In the genomic region with DNA sequence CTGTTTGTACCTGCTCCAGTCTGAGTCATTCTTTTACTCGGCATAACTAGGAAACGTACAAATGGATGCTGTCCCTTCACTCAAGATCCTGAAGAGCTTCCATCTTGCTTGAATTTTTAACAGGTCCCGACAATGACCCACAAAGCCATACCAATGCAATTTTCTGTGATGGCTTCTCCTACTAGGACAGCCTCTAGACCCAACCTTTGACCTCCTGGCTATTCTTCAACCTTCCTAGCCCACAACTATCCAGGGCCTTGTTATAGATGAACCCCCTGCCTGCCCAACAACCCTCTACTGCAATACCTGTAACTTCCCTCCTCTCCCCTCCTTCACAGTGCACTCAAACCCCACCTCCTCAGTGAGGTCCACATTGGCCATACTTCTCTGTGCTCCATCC, we compare ENCODE assay signal across 30 mouse cellular contexts. TPM values are rescaled to one million over a fixed set of nuclear protein-coding genes. Genes with fewer than 3 reads are reported as not detected.
DNase-seq lines count a peak whose midpoint lies in the region; ATAC-seq and TF ChIP-seq lines count a peak whose summit lies in the region.
"Had no signal": no experiment of that assay in that cellular context is flagged by ENCODE, and none has a peak within 500 bp of the region (broad histone marks: within the 10 kb centered on the region; RNA-seq: fewer than 3 reads in every experiment).

No protein-coding gene starts in this region.

- H3K4me2 ChIP-seq in kidney, embryonic 16.5 days (replicated peaks; ENCODE audit: low read depth, low read length) = no peak overlapping the region
- H3K4me2 ChIP-seq in kidney, embryonic 15.5 days = no peak overlapping the region
- no peak overlapping the region for H3K4me2 ChIP-seq in lung, embryonic 14.5 days
- H3K4me2 ChIP-seq: embryonic facial prominence, embryonic 13.5 days; forebrain, embryonic 12.5 days; forebrain, embryonic 15.5 days; heart, embryonic 12.5 days; heart, embryonic 15.5 days; hindbrain, embryonic 13.5 days had no signal

- H3K4me1 ChIP-seq in kidney, embryonic 16.5 days (ENCODE audit: insufficient read depth, low read length) = peaks cover 64% of the 10 kb centered on the region
- peaks cover 93% of the 10 kb centered on the region for H3K4me1 ChIP-seq in kidney, embryonic 15.5 days
- H3K4me1 ChIP-seq in lung, embryonic 14.5 days (ENCODE audit: insufficient read depth) = peaks cover 46% of the 10 kb centered on the region

- no peak overlapping the region for H3K9ac ChIP-seq in kidney, embryonic 16.5 days (replicated peaks; ENCODE audit: low read length)
- H3K9ac ChIP-seq in kidney, embryonic 15.5 days = no peak overlapping the region
- H3K9ac ChIP-seq in lung, embryonic 14.5 days = no peak overlapping the region
- H3K9ac ChIP-seq: embryonic facial prominence, embryonic 13.5 days; forebrain, embryonic 12.5 days; forebrain, embryonic 15.5 days; heart, embryonic 12.5 days; heart, embryonic 15.5 days; hindbrain, embryonic 13.5 days had no signal

- WGBS in kidney, embryonic 16.5 days = 78% methylated on average over 3 of the region's 3 CpGs
- 82% methylated on average over 3 of the region's 3 CpGs for WGBS in kidney, embryonic 15.5 days
- 77% methylated on average over 3 of the region's 3 CpGs for WGBS in lung, embryonic 14.5 days

- DNase-seq in kidney, adult 18-20 months = peak; percentile 9
- no peak for DNase-seq in kidney, postnatal 36 days
- DNase-seq in lung, embryonic 14.5 days = no peak
- DNase-seq in lung, postnatal 10 days = no peak
- peak; percentile 14 for DNase-seq in testis, postnatal 10 days (ENCODE audit: low spot score)
- no peak for DNase-seq in testis, postnatal 14 days (ENCODE audit: low spot score)
- DNase-seq: adrenal gland, postnatal 10 days; adrenal gland, postnatal 36 days; B cell, adult 2 months; cerebellum, adult 2 months; cerebellum, postnatal 10 days; cerebellum, postnatal 36 days; embryo, embryonic 11 days; gastrocnemius, postnatal 25 days; heart, postnatal 36 days had no signal

- 0 out of 2 replicates have a peak, but pooled peaks have one; percentile 13 for ATAC-seq in kidney, embryonic 16.5 days (ENCODE audit: low FRiP score, low TSS enrichment)
- ATAC-seq in kidney, embryonic 15.5 days (replicated peaks; ENCODE audit: low FRiP score) = no peak
- ATAC-seq in lung, embryonic 14.5 days (ENCODE audit: insufficient read depth) = peak; percentile 34; the same call in 1 of the 2 replicates
- ATAC-seq: forebrain, embryonic 15.5 days; Patski had no signal

- no peaks in the 10 kb centered on the region for H3K9me3 ChIP-seq in kidney, embryonic 16.5 days (ENCODE audit: low read length)
- no peaks in the 10 kb centered on the region for H3K9me3 ChIP-seq in kidney, embryonic 15.5 days (replicated peaks)
- no peaks in the 10 kb centered on the region for H3K9me3 ChIP-seq in lung, embryonic 14.5 days (ENCODE audit: low read depth, low read length)
- H3K9me3 ChIP-seq: embryonic facial prominence, embryonic 10.5 days; embryonic facial prominence, embryonic 13.5 days; forebrain, embryonic 12.5 days; forebrain, embryonic 15.5 days; G1E; heart, embryonic 12.5 days; heart, embryonic 15.5 days; hindbrain, embryonic 13.5 days had no signal

- H3K27me3 ChIP-seq in kidney, embryonic 16.5 days (ENCODE audit: insufficient read depth, low read length) = no peaks in the 10 kb centered on the region
- no peaks in the 10 kb centered on the region for H3K27me3 ChIP-seq in kidney, embryonic 15.5 days
- H3K27me3 ChIP-seq in lung, embryonic 14.5 days (ENCODE audit: insufficient read depth, low read length) = no peaks in the 10 kb centered on the region
- H3K27me3 ChIP-seq: CH12.LX; embryonic facial prominence, embryonic 13.5 days; forebrain, embryonic 12.5 days; forebrain, embryonic 15.5 days; heart, embryonic 12.5 days; heart, embryonic 15.5 days; hindbrain, embryonic 13.5 days; Patski had no signal

- no peak for TF ChIP-seq CTCF in lung, embryonic 14.5 days (IDR thresholded peaks at IDR 0.05; ENCODE audit: low read depth)

- no peak overlapping the region for H3K4me3 ChIP-seq in kidney, embryonic 16.5 days (ENCODE audit: low read length)
- H3K4me3 ChIP-seq in kidney, embryonic 15.5 days (replicated peaks) = no peak overlapping the region
- no peak overlapping the region for H3K4me3 ChIP-seq in lung, embryonic 14.5 days (ENCODE audit: low read depth, low read length)
- H3K4me3 ChIP-seq: embryonic facial prominence, embryonic 10.5 days; embryonic facial prominence, embryonic 13.5 days; erythroblast, embryonic 14.5 days; forebrain, embryonic 12.5 days; forebrain, embryonic 15.5 days; heart, embryonic 12.5 days; heart, embryonic 15.5 days; hindbrain, embryonic 10.5 days; hindbrain, embryonic 13.5 days had no signal

- no peak overlapping the region for H3K27ac ChIP-seq in kidney, embryonic 16.5 days (ENCODE audit: low read length)
- no peak overlapping the region for H3K27ac ChIP-seq in kidney, embryonic 15.5 days
- H3K27ac ChIP-seq in lung, embryonic 14.5 days (ENCODE audit: low read depth) = no peak overlapping the region
- H3K27ac ChIP-seq: embryonic facial prominence, embryonic 10.5 days; embryonic facial prominence, embryonic 13.5 days; forebrain, embryonic 12.5 days; forebrain, embryonic 15.5 days; heart, embryonic 15.5 days; hindbrain, embryonic 10.5 days; hindbrain, embryonic 13.5 days had no signal

- H3K36me3 ChIP-seq in kidney, embryonic 16.5 days (ENCODE audit: insufficient read depth, low read length) = peaks cover 4% of the 10 kb centered on the region
- H3K36me3 ChIP-seq in kidney, embryonic 15.5 days = peaks cover 29% of the 10 kb centered on the region
- 0 out of 2 replicates have a peak, but pooled peaks cover 3% of the 10 kb centered on the region for H3K36me3 ChIP-seq in lung, embryonic 14.5 days (ENCODE audit: insufficient read depth)
- H3K36me3 ChIP-seq: forebrain, embryonic 15.5 days; G1E; heart, embryonic 15.5 days; hindbrain, embryonic 13.5 days had no signal

RNA-seq across cellular contexts. Expression of gene Snx18, which starts 8.9 kb away (rescaled TPM):
- polyA plus RNA-seq in kidney, embryonic 16.5 days (2015; fragmentation: Nextera tagmentation; extraction: Ambion mirVana) = 24.6 and 27.2 TPM in 2 replicates
- 31.3 and 32.0 TPM in 2 replicates for polyA plus RNA-seq in kidney, embryonic 15.5 days (2015; fragmentation: Nextera tagmentation; extraction: Ambion mirVana)
- polyA plus RNA-seq in lung, embryonic 14.5 days (2014; fragmentation: Nextera tagmentation; extraction: Ambion mirVana) = 29.9 and 30.2 TPM in 2 replicates
- polyA plus RNA-seq: G1E had no signal

RNA-seq across cellular contexts. Expression of gene Hspb3, which starts 54.0 kb away (rescaled TPM):
- polyA plus RNA-seq in kidney, embryonic 16.5 days (2015; fragmentation: Nextera tagmentation; extraction: Ambion mirVana) = 0.27 and 0.71 TPM in 2 replicates
- 0.90 and 1.7 TPM in 2 replicates for polyA plus RNA-seq in kidney, embryonic 15.5 days (2015; fragmentation: Nextera tagmentation; extraction: Ambion mirVana)
- 1.3 TPM in 1 of 2 replicates, not detected in the other for polyA plus RNA-seq in lung, embryonic 14.5 days (2014; fragmentation: Nextera tagmentation; extraction: Ambion mirVana)
- polyA plus RNA-seq: embryonic facial prominence, embryonic 10.5 days; erythroblast, embryonic 14.5 days; G1E; gonadal fat pad, adult 2 months; hindbrain, embryonic 10.5 days; hindbrain, embryonic 13.5 days; Patski had no signal

Comparison
In these comparisons a context has a peak if more than half of its experiments do, and no peak if none do; other contexts are left out.
1. DNase-seq: peak in kidney, adult 18-20 months (single experiment) and testis, postnatal 10 days (single experiment); none in kidney, postnatal 36 days (0 of 2), lung, embryonic 14.5 days (single experiment), lung, postnatal 10 days (single experiment) and testis, postnatal 14 days (single experiment).